ENCODE assay signal across 12 mouse cellular contexts in genomic region chr2:58486441-58487278, GRCm38 (mm10). TPM values are rescaled to one million over a fixed set of nuclear protein-coding genes. Genes with fewer than 3 reads are reported as not detected.
A peak's percentile ranks its signal among the peaks of the same experiment; 100 is the strongest.
DNase-seq lines count a peak whose midpoint lies in the region; ATAC-seq and TF ChIP-seq lines count a peak whose summit lies in the region.
"Had no signal": no experiment of that assay in that cellular context is flagged by ENCODE, and none has a peak within 500 bp of the region (broad histone marks: within the 10 kb centered on the region; RNA-seq: fewer than 3 reads in every experiment).

No protein-coding gene starts in this region.

- no peaks in the 10 kb centered on the region for H3K27me3 ChIP-seq in heart, embryonic 13.5 days (replicated peaks)
- no peaks in the 10 kb centered on the region for H3K27me3 ChIP-seq in forebrain, embryonic 11.5 days (ENCODE audit: control insufficient read depth, insufficient read depth, low read length)
- H3K27me3 ChIP-seq in lung, embryonic 15.5 days: no peaks in the 10 kb centered on the region

- H3K4me1 ChIP-seq in heart, embryonic 13.5 days: peaks cover 72% of the 10 kb centered on the region
- peaks cover 1 to 5% of the 10 kb centered on the region in 2 experiments; a peak in 1 of 4 replicates for H3K4me1 ChIP-seq in ES-E14 (ENCODE audit: control insufficient read depth in 2 of 2, insufficient read depth in 2 of 2, low read length in 2 of 2, poor library complexity in 1 of 2)
- H3K4me1 ChIP-seq in forebrain, embryonic 11.5 days (replicated peaks; ENCODE audit: control insufficient read depth, insufficient read depth, low read length): peaks cover 15% of the 10 kb centered on the region; the same call in 1 of the 2 replicates
- H3K4me1 ChIP-seq in lung, embryonic 15.5 days: peaks cover 47% of the 10 kb centered on the region

- H3K27ac ChIP-seq in heart, embryonic 13.5 days (replicated peaks): peak overlapping the region; percentile 78
- H3K27ac ChIP-seq in ES-E14 (ENCODE audit: insufficient read depth, low read depth, low read length, poor library complexity, severe bottlenecking): no peak overlapping the region
- 0 out of 2 replicates have a peak overlapping the region, but pooled peaks have one; percentile 21 for H3K27ac ChIP-seq in forebrain, embryonic 11.5 days (ENCODE audit: low read depth, low read length)
- peak overlapping the region; percentile 9; the same call in 1 of the 2 replicates for H3K27ac ChIP-seq in lung, embryonic 15.5 days

- no peak overlapping the region for H3K4me3 ChIP-seq in heart, embryonic 13.5 days
- H3K4me3 ChIP-seq in ES-E14 (ENCODE audit: insufficient read depth in 1 of 2, low read depth in 1 of 2, low read length in 2 of 2, poor library complexity in 1 of 2, severe bottlenecking in 1 of 2): no peak overlapping the region
- no peak overlapping the region for H3K4me3 ChIP-seq in forebrain, embryonic 11.5 days (ENCODE audit: low read depth, low read length)
- no peak overlapping the region for H3K4me3 ChIP-seq in lung, embryonic 15.5 days

- ATAC-seq in heart, embryonic 13.5 days (ENCODE audit: extremely low read depth, insufficient number of reproducible peaks, low FRiP score, low TSS enrichment): no peak
- peak; percentile 60; the same call in 1 of the 2 replicates for ATAC-seq in forebrain, embryonic 11.5 days (replicated peaks; ENCODE audit: low FRiP score)
- no peak for ATAC-seq in lung, embryonic 15.5 days (ENCODE audit: borderline replicate concordance, extremely low read depth, low FRiP score, low TSS enrichment)

- H3K9me3 ChIP-seq in heart, embryonic 13.5 days: no peaks in the 10 kb centered on the region
- H3K9me3 ChIP-seq in ES-E14 (ENCODE audit: control insufficient read depth, insufficient read depth, low read depth, low read length): no peaks in the 10 kb centered on the region
- no peaks in the 10 kb centered on the region; the same call in 1 of the 2 replicates for H3K9me3 ChIP-seq in forebrain, embryonic 11.5 days (ENCODE audit: control insufficient read depth, low read length)
- H3K9me3 ChIP-seq in lung, embryonic 15.5 days: no peaks in the 10 kb centered on the region

- no peak overlapping the region for H3K9ac ChIP-seq in heart, embryonic 13.5 days
- no peak overlapping the region for H3K9ac ChIP-seq in ES-E14 (ENCODE audit: insufficient read depth, low read depth, low read length, poor library complexity, severe bottlenecking)
- no peak overlapping the region for H3K9ac ChIP-seq in forebrain, embryonic 11.5 days (ENCODE audit: low read length)
- H3K9ac ChIP-seq in lung, embryonic 15.5 days: no peak overlapping the region

- in situ Hi-C loops in ES-E14 (cut with MboI; ENCODE audit: low sequenced_read_pairs in 2 of 2, unreplicated experiment in 2 of 2): no loop called here

- 56% methylated on average over 13 of the region's 14 CpGs for WGBS in heart, embryonic 13.5 days
- 50% methylated on average over 14 of the region's 14 CpGs for WGBS in forebrain, embryonic 11.5 days
- WGBS in lung, embryonic 15.5 days: 57% methylated on average over 14 of the region's 14 CpGs

- intact Hi-C loops in heart, postnatal 36 days (cut with DNase I): no loop called here

- H3K4me2 ChIP-seq in heart, embryonic 13.5 days: no peak overlapping the region
- H3K4me2 ChIP-seq in forebrain, embryonic 11.5 days (ENCODE audit: low read depth, low read length, severe bottlenecking): no peak overlapping the region
- H3K4me2 ChIP-seq in lung, embryonic 15.5 days: no peak overlapping the region

- peaks cover 5% of the 10 kb centered on the region; the same call in 1 of the 2 replicates for H3K36me3 ChIP-seq in heart, embryonic 13.5 days
- H3K36me3 ChIP-seq in ES-E14 (ENCODE audit: control insufficient read depth, insufficient read depth, low read length, poor library complexity, severe bottlenecking): no peaks in the 10 kb centered on the region; the same call in 1 of the 2 replicates
- H3K36me3 ChIP-seq in forebrain, embryonic 11.5 days (ENCODE audit: control insufficient read depth, insufficient read depth, low read length): no peaks in the 10 kb centered on the region
- no peaks in the 10 kb centered on the region for H3K36me3 ChIP-seq in lung, embryonic 15.5 days

- no peak for DNase-seq in heart, postnatal 36 days
- DNase-seq in ES-E14 (ENCODE audit: low read depth, low spot score): no peak
- no peak for DNase-seq in forebrain, embryonic 11.5 days (ENCODE audit: low spot score)
- DNase-seq in right cerebral cortex, postnatal 25 days: no peak
- DNase-seq in T-cell, adult 2 months (ENCODE audit: low spot score): no peak
- DNase-seq in cerebellum, postnatal 25 days: no peak
- DNase-seq: heart, adult 18-20 months; thymus, adult 2 months had no signal

TF ChIP-seq in ES-E14, 5 proteins besides CTCF, POLR2A, EP300 and RAD21:
- TF ChIP-seq MAFK (IDR thresholded peaks at IDR 0.05; ENCODE audit: insufficient read depth, low read depth, low read length) (peak; percentile 51; the same call in 1 of the 2 replicates), ZNF384 (IDR thresholded peaks at IDR 0.05; ENCODE audit: low read depth, low read length) (no peak), ZC3H11A (IDR thresholded peaks at IDR 0.05; ENCODE audit: borderline replicate concordance, low read depth, low read length) (no peak)

RNA-seq across cellular contexts. Expression of gene Gm17409, which starts 16.7 kb away (rescaled TPM):
- 0.15 TPM in 1 of 2 replicates, not detected in the other for polyA plus RNA-seq in heart, embryonic 13.5 days (2015; fragmentation: Nextera tagmentation; extraction: Ambion mirVana)
- total RNA-seq in heart, postnatal 36 days (2021): not detected
- total RNA-seq in ES-E14 (2012; rRNA removed): not detected in 2 replicates
- polyA plus RNA-seq in forebrain, embryonic 11.5 days (2014; fragmentation: Nextera tagmentation; extraction: Ambion mirVana): not detected in 2 replicates
- polyA plus RNA-seq in lung, embryonic 15.5 days (2015; fragmentation: Nextera tagmentation; extraction: Ambion mirVana): not detected in 2 replicates
- total RNA-seq: adrenal gland, adult 2 months; heart, adult 18-20 months; megakaryocyte progenitor cell, adult 5-6 weeks had no signal
- polyA plus RNA-seq: adrenal gland, adult 2 months; thymus, adult 2 months had no signal
